Mouse (Mus musculus) heart, adult 2 months (tissue): ENCODE results near the gene Tceanc2.

Experiments used
- CTCF ChIP-seq: fragments of 200-600 bp; IDR thresholded peaks from 2 replicates; pipeline ENCODE4 v1.8.1; 2022; ENCODE audit warnings: antibody characterized with exemption, mild to moderate bottlenecking, moderate library complexity
- POLR2A ChIP-seq: fragments of 200-500 bp; IDR thresholded peaks from 2 replicates; pipeline ENCODE4 v1.6.1; 2011; ENCODE audit warnings: mild to moderate bottlenecking, low read depth, low read length, control low read depth; ENCODE audit not compliant: insufficient read depth

- no peak for TF ChIP-seq POLR2A
- TF ChIP-seq CTCF: no peak
These were observed 21.9 kb downstream of the Tceanc2 start for GRCm38 (mm10) chr4:107156983-107157401.
